Mouse (Mus musculus): ENCODE data around the gene Cct4.

DNA sequence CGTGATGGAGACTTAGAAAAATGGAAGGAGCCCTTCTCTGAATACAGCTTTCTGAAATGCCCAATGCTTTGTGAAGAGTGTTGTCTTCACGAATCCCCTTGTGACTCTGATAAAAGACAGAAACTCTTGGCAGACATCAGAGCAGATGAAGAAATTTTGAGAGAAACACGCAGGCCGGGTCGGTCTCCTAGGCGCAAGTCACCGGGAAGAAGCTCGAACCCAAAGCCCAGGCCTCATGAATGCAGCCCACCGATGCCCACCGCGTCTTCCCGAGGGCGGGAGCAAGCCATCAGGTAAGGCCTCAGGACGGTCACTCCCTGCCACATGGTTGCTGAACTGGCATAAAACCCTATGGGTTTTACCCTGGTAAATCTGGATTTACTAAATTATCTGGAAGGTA, 30.5 kb downstream of the Cct4 start:
- TF ChIP-seq CEBPB (IDR thresholded peaks at IDR 0.05; ENCODE audit: low read depth) (no peak), CTCF (IDR thresholded peaks at IDR 0.05; ENCODE audit: control insufficient read depth, insufficient read depth, insufficient read length) (no peak), MYOD1 (IDR thresholded peaks at IDR 0.05; ENCODE audit: control insufficient read depth, insufficient read length, low read depth) (no peak)

Data from C2C12 (cell line).